Mouse (Mus musculus) stomach, embryonic 14.5 days (tissue): ENCODE results near the gene Gm11236. TPM values are rescaled to one million over a fixed set of nuclear protein-coding genes. Genes with fewer than 3 reads are reported as not detected.
"Not testable (repeated sequence)": the region's sequence is repeated elsewhere in the genome, so short reads cannot be mapped to it uniquely, and the experiment has no call there.

Experiments
- ATAC-seq: fragments of 200-750 bp; cut with Nextera tagmentation; 2 replicates; pipeline ENCODE4 v1.8.0; 2017; ENCODE audit warnings: low read depth, moderate TSS enrichment; ENCODE audit not compliant: insufficient number of reproducible peaks, insufficient read depth, low FRiP score
- H3K27ac ChIP-seq: fragments of 300-500 bp; sonication (generic); 2 replicates; pipeline ENCODE4 v1.5.1; 2014; ENCODE audit warnings: mild to moderate bottlenecking, low read length, moderate library complexity, mixed read lengths
- H3K27me3 ChIP-seq: fragments of 300-500 bp; sonication (generic); 2 replicates; pipeline ENCODE4 v1.6.1; 2014; ENCODE audit warnings: low read length, control low read depth, mixed read lengths; ENCODE audit not compliant: control insufficient read depth, insufficient read depth
- H3K36me3 ChIP-seq: fragments of 300-500 bp; sonication (generic); 2 replicates; pipeline ENCODE4 v1.6.1; 2014; ENCODE audit warnings: mild to moderate bottlenecking, control low read depth, low read length, moderate library complexity, mixed read lengths; ENCODE audit not compliant: control insufficient read depth, insufficient read depth
- H3K4me1 ChIP-seq: fragments of 300-500 bp; sonication (generic); 2 replicates; pipeline ENCODE4 v1.6.1; 2014; ENCODE audit warnings: low read length, control low read depth, mixed read lengths; ENCODE audit not compliant: control insufficient read depth, insufficient read depth
- H3K4me2 ChIP-seq: fragments of 300-500 bp; sonication (generic); replicated peaks from 2 replicates; pipeline ENCODE4 v1.6.1; 2014; ENCODE audit warnings: low read depth, low read length, control low read depth
- H3K4me3 ChIP-seq: fragments of 300-500 bp; sonication (generic); 2 replicates; pipeline ENCODE4 v1.5.1; 2014; ENCODE audit warnings: low read depth, low read length, control low read depth
- H3K9ac ChIP-seq: fragments of 300-500 bp; sonication (generic); replicated peaks from 2 replicates; pipeline ENCODE4 v1.6.1; 2014; ENCODE audit warnings: low read depth, mild to moderate bottlenecking, control low read depth, low read length, moderate library complexity, mixed read lengths
- H3K9me3 ChIP-seq: fragments of 300-500 bp; sonication (generic); 2 replicates; pipeline ENCODE4 v1.6.1; 2016; ENCODE audit warnings: low read depth, low read length, control low read depth; ENCODE audit not compliant: control insufficient read depth
- WGBS: fragments of 180-500 bp; shearing (Covaris S2); extraction: QIAGEN DNeasy Blood & Tissue Kit; methylation state at CpG from one replicate; pipeline ENCODE4 v1.1.7; 2014; 5-methylcytosine and 5-hydroxymethylcytosine counted together
- polyA plus RNA-seq: library from polyadenylated mRNA; unstranded; fragments of >200 nt; fragmentation: Nextera tagmentation; extraction: Ambion mirVana; gene quantifications from 2 replicates; pipeline ENCODE4 v1.2.1, GENCODE M21; 2014

Gene Gm11236
- not detected in 2 replicates for polyA plus RNA-seq

DNA sequence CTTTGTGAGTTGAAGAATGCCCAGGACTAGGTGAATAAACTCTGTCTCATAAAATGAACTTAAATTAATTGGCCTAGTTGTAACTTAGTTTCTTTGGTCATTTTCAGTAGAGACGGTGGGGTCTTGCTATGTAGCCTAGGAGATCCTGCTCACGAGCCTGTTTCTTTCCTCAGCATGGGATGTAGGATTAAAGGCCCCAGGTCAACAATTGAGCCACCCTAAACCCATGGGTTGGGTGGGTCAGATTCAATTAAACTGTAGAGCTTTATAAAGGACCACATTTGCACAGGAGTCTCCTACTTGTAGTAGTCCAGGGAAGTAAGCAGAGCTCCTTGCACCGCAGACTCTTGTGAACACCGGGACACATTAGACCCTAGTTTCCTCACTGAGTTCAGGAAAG is at the start of gene Gm11236:
Gene Gm11236, plus strand, starts transcription at position 301 of the 400 bp plus-strand sequence.
- H3K9ac ChIP-seq, H3K27ac ChIP-seq, H3K9me3 ChIP-seq, H3K36me3 ChIP-seq, H3K27me3 ChIP-seq, ATAC-seq, H3K4me3 ChIP-seq, H3K4me1 ChIP-seq, H3K4me2 ChIP-seq: not testable (repeated sequence)
- WGBS, result no CpG with 5 or more reads among the region's 4 CpGs

DNA sequence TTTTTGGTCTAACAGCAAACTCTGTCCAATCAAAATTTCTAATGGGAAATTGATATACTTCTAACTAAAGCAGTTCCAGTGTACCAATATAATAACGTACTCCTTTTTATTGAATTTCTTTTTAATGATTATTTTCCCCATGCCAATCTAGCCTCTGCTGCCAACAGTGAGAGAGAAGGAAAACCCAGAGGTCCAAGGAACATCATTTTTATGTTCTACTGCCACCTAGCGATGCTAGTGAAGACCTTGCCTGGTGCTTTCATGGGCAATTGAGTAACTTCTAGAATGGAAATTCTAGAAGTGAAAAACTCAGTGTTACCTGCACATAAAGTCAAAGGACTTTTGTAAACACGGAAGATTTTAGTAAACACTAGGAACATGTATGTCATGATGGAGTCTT is 38.7 kb upstream of the Gm11236 start:
- ATAC-seq, result 0 out of 2 replicates have a peak, but pooled peaks have one; percentile 37
- no peaks in the 10 kb centered on the region for H3K9me3 ChIP-seq
- no peak overlapping the region for H3K27ac ChIP-seq
- WGBS, result 4% methylated on average over 3 of the region's 3 CpGs
- no peak overlapping the region for H3K9ac ChIP-seq
- no peaks in the 10 kb centered on the region for H3K36me3 ChIP-seq
- H3K4me1 ChIP-seq, result no peaks in the 10 kb centered on the region
- H3K4me3 ChIP-seq, result no peak overlapping the region
- no peaks in the 10 kb centered on the region for H3K27me3 ChIP-seq
- H3K4me2 ChIP-seq, result no peak overlapping the region

DNA sequence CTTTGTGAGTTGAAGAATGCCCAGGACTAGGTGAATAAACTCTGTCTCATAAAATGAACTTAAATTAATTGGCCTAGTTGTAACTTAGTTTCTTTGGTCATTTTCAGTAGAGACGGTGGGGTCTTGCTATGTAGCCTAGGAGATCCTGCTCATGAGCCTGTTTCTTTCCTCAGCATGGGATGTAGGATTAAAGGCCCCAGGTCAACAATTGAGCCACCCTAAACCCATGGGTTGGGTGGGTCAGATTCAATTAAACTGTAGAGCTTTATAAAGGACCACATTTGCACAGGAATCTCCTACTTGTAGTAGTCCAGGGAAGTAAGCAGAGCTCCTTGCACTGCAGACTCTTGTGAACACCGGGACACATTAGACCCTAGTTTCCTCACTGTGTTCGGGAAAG is 30.3 kb upstream of the Gm11236 start, which contains the start of gene Gm11238:
Gene Gm11238, plus strand, starts transcription at position 301 of the 400 bp plus-strand sequence.
- no CpG with 5 or more reads among the region's 3 CpGs for WGBS
- not testable (repeated sequence) for H3K4me1 ChIP-seq, H3K36me3 ChIP-seq, H3K9ac ChIP-seq, H3K9me3 ChIP-seq, H3K4me3 ChIP-seq, H3K27ac ChIP-seq, ATAC-seq, H3K27me3 ChIP-seq, H3K4me2 ChIP-seq

DNA sequence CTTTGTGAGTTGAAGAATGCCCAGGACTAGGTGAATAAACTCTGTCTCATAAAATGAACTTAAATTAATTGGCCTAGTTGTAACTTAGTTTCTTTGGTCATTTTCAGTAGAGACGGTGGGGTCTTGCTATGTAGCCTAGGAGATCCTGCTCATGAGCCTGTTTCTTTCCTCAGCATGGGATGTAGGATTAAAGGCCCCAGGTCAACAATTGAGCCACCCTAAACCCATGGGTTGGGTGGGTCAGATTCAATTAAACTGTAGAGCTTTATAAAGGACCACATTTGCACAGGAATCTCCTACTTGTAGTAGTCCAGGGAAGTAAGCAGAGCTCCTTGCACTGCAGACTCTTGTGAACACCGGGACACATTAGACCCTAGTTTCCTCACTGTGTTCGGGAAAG is 15.2 kb upstream of the Gm11236 start, which contains the start of gene Gm11237:
Gene Gm11237, plus strand, starts transcription at position 301 of the 400 bp plus-strand sequence.
- WGBS, result no CpG with 5 or more reads among the region's 3 CpGs

DNA sequence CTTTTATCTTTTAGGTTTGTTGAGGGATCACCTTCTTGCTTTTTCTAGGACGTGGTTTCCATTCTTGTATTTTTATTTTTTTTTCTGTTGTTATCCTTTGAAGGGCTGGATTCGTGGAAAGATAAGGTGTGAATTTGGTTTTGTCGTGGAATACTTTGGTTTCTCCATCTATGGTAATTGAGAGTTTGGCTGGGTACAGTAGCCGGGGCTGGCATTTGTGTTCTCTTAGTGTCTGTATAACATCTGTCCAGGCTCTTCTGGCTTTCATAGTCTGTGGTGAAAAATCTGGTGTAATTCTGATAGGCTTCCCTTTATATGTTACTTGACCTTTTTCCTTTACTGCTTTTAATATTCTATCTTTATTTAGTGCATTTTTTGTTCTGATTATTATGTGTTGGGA is 23.9 kb downstream of the Gm11236 start:
- 82% methylated on average over 4 of the region's 4 CpGs for WGBS
- not testable (repeated sequence) for H3K9ac ChIP-seq, H3K36me3 ChIP-seq, H3K27ac ChIP-seq, H3K4me2 ChIP-seq, ATAC-seq, H3K4me1 ChIP-seq, H3K27me3 ChIP-seq, H3K4me3 ChIP-seq, H3K9me3 ChIP-seq

More for the DNA sequence above, 15.2 kb upstream of the Gm11236 start, which contains the start of gene Gm11237:
- not testable (repeated sequence) for H3K9me3 ChIP-seq, H3K4me3 ChIP-seq, H3K9ac ChIP-seq, H3K27ac ChIP-seq, H3K4me1 ChIP-seq, H3K36me3 ChIP-seq, H3K4me2 ChIP-seq, ATAC-seq, H3K27me3 ChIP-seq

DNA sequence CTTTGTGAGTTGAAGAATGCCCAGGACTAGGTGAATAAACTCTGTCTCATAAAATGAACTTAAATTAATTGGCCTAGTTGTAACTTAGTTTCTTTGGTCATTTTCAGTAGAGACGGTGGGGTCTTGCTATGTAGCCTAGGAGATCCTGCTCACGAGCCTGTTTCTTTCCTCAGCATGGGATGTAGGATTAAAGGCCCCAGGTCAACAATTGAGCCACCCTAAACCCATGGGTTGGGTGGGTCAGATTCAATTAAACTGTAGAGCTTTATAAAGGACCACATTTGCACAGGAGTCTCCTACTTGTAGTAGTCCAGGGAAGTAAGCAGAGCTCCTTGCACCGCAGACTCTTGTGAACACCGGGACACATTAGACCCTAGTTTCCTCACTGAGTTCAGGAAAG is 30.1 kb downstream of the Gm11236 start, which contains the start of gene Gm11239:
Gene Gm11239, plus strand, starts transcription at position 301 of the 400 bp plus-strand sequence.
- not testable (repeated sequence) for H3K9ac ChIP-seq, H3K4me2 ChIP-seq, H3K4me3 ChIP-seq, H3K36me3 ChIP-seq, H3K4me1 ChIP-seq, H3K27me3 ChIP-seq, H3K9me3 ChIP-seq, ATAC-seq, H3K27ac ChIP-seq
- WGBS, result no CpG with 5 or more reads among the region's 4 CpGs

DNA sequence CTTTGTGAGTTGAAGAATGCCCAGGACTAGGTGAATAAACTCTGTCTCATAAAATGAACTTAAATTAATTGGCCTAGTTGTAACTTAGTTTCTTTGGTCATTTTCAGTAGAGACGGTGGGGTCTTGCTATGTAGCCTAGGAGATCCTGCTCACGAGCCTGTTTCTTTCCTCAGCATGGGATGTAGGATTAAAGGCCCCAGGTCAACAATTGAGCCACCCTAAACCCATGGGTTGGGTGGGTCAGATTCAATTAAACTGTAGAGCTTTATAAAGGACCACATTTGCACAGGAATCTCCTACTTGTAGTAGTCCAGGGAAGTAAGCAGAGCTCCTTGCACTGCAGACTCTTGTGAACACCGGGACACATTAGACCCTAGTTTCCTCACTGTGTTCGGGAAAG is 45.3 kb downstream of the Gm11236 start, which contains the start of gene Gm428:
Gene Gm428, plus strand, starts transcription at position 301 of the 400 bp plus-strand sequence.
- not testable (repeated sequence) for H3K27me3 ChIP-seq, H3K27ac ChIP-seq, H3K9me3 ChIP-seq, H3K4me1 ChIP-seq, H3K9ac ChIP-seq, ATAC-seq, H3K4me2 ChIP-seq, H3K4me3 ChIP-seq, H3K36me3 ChIP-seq
- no CpG with 5 or more reads among the region's 4 CpGs for WGBS
